Mouse (Mus musculus) testis, adult 2 months (tissue): Measurements from ENCODE around the gene Smim13.

ENCODE experiments used
- CTCF ChIP-seq: fragments of 200-500 bp; IDR thresholded peaks from 2 replicates; pipeline ENCODE4 v1.5.1; 2012; ENCODE audit warnings: low read depth, mild to moderate bottlenecking, inconsistent platforms, low read length, moderate library complexity; ENCODE audit not compliant: control insufficient read depth, insufficient read depth, insufficient replicate concordance
- POLR2A ChIP-seq: fragments of 200-500 bp; IDR thresholded peaks from 2 replicates; pipeline ENCODE4 v1.6.1; 2012; ENCODE audit warnings: low read depth, mild to moderate bottlenecking, inconsistent platforms, low read length, moderate library complexity; ENCODE audit not compliant: control insufficient read depth

- TF ChIP-seq CTCF (no peak), POLR2A (no peak)
Observed at GRCm38 (mm10) chr13:41238035-41238804, 11.4 kb upstream of the Smim13 start.
